Mouse (Mus musculus): Measurements from ENCODE around the gene Ifitm7. TPM values are rescaled to one million over a fixed set of nuclear protein-coding genes. Genes with fewer than 3 reads are reported as not detected.
"Not testable (repeated sequence)": the region's sequence is repeated elsewhere in the genome, so short reads cannot be mapped to it uniquely, and the experiment has no call there.

Gene Ifitm7
- polyA plus RNA-seq, 1 experiment, result 1.6 TPM

DNA sequence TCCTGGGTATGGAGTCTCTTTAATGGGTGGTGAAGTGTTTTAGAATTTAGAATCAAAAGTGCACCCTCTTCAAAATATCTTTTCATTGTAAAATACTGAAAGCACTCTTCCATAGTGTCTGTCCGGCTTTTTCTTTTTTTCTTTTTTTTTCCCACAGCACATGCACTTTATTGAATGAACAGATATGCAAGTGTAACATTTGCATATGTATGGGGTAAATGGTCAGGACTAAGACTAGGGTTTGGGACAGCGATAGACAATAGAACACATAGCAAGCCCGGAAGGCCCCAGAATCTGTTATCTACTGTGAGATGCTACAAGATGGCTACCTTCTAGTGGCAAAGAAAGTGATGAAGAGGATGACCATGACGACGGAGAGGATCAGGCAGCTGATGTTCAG, 3.5 kb downstream of the Ifitm7 start:
- DNase-seq (ENCODE audit: extremely low spot score in 1 of 2, low spot score in 1 of 2), result no peak

DNA sequence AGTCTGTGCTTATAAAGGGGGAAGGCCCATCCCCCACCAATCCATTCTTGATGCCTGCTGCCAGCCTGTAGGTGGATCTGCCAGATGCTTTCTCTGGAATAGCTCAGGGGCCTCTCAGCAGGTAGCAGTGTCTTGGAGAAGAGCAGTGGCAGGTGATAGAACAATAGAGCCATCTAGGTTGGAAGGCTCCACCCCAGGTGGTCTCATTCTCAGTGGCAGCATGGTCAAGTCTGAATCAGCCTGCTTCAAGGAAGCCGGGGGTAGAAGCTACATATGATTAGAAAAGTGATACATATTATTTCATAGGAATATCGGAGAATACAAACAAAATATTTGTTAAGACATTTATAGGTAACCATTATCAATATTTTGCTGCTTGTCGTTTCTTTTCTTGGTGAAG, 5.0 kb downstream of the Ifitm7 start:
- DNase-seq (ENCODE audit: extremely low spot score in 1 of 2, low spot score in 1 of 2), result not testable (repeated sequence)

DNA sequence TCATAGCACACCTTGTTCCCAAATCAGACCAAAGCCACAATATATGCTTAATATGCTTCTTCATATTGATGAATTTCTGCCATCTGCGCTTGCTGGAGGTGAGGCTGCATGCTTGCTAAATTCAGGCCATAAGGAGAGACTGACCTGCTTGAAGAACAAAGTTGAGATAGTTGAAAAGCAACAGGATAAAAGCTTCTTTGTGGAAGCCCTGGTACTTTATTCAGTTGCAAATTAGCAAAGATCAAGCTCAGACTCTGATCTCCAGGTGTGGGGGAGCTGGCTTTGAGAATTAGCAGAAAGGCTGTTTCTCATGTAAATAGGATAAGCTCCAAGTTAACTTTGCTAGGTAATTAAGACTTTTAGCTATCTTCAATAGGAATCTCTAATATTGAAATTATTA, 9.7 kb downstream of the Ifitm7 start:
- DNase-seq (ENCODE audit: extremely low spot score in 1 of 2, low spot score in 1 of 2), result not testable (repeated sequence)

DNA sequence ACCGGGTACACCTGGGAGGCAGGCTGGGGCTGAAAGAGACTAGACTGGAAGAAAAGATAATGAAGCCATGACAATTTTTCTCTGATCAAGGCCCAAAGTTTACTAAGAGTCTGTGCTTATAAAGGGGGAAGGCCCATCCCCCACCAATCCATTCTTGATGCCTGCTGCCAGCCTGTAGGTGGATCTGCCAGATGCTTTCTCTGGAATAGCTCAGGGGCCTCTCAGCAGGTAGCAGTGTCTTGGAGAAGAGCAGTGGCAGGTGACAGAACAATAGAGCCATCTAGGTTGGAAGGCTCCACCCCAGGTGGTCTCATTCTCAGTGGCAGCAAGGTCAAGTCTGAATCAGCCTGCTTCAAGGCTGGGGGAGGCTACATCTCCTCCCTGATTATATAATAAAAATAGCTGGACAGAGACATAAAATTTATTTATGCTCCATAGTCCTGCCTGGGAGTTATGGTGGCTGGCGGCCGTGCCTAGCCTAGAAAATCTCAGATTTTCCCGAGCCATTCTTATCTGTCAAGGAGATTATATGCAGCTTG, 10.3 kb downstream of the Ifitm7 start:
- not testable (repeated sequence) for DNase-seq (ENCODE audit: extremely low spot score in 1 of 2, low spot score in 1 of 2)

DNA sequence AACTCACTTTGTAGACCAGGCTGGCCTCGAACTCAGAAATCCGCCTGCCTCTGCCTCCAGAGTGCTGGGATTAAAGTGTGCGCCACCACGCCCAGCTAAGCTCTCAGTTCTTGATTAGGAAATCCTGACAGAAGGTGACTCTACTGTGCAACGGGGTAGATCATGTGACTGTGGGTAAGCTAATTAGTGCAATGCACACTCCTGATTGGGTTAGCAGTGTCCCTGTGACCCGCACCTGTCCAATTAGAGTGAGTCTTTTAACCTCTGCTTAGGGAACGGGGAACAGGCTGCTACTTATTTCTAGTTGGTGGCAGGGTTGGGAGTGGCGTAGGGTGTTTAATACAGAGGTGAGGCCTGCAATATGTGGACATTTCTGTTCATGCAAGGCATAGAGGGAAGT, 14.6 kb downstream of the Ifitm7 start:
- DNase-seq (ENCODE audit: extremely low spot score in 1 of 2, low spot score in 1 of 2), result no peak

DNA sequence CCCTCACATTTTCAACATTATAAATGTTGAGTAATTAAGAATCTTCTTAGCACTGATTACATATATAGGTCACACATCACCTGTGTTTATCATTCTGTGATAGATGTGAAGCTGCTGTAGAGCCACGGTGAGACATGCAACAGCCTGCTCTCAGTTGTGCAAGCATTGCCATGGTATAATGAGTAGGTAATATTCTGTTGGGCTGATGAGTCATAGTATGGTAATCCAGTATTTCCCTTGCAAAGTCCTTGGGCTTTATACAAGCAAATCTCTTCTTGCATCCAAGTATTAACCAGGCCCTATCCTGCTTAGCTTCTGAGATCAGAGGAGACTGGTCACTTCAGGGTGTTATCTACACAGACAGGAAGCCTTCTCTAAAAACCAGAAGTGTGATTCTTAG, 17.6 kb downstream of the Ifitm7 start:
- DNase-seq (ENCODE audit: extremely low spot score in 1 of 2, low spot score in 1 of 2), result no peak

DNA sequence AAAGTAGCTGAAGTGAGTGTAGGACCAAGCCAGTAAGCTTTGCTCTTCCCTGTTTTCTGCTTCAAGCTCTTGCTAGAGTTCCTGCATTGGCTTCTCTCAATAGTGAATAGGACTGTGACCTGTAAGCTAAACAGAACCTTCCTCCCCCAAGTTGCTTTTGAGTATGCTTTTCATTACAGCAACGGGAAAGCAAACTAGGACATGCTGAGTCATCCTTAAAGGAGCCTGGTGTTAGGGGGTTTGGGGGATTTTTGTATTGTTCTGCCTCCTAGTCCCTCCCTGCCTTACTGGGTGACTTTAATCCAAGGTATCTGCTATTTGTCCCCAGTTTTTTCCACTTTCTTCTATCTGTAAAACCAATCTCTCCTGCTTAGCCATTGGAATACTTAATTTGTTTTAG, 24.6 kb downstream of the Ifitm7 start:
- DNase-seq (ENCODE audit: extremely low spot score in 1 of 2, low spot score in 1 of 2), result no peak

DNA sequence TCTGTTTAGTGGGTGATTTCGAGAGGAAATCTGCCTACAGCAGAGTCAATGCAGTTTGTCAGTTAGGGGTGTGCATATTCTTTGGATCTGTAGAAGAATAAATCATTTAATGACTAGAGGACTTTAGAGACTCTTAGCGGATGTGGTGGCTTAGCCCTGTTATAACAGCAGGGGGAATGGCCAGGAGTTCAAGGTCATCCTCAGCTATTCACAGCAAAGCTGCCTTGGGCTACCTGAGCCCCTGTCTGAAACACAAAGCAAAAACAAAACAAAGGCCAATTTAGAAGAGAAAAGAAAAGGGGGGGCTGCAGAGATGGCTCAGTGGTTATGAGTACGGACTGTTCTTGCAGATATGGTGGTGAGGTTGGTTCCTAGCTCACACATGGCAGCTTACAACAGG, 35.4 kb downstream of the Ifitm7 start:
- DNase-seq (ENCODE audit: extremely low spot score in 1 of 2, low spot score in 1 of 2), result no peak

DNA sequence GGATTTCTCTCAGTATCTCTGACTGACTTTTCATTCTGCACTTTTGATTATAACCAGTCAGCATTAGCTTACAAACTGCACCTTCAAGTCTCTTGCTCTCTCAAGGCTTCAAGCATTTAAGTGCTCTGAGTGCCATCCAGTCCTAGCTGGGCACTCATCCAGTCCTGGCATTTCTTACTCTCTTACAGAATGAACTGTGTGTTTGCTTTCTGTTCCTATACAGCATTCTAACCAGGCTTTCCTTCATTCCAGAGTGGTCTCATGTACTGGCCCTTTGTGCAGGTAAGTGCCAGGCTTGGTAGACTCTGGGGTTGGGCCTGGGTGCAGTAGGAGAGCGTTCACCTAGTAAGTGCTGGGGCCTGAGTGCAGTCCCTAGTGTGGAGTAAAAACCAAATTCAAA, 40.4 kb downstream of the Ifitm7 start:
- no peak for DNase-seq (ENCODE audit: extremely low spot score in 1 of 2, low spot score in 1 of 2)

DNA sequence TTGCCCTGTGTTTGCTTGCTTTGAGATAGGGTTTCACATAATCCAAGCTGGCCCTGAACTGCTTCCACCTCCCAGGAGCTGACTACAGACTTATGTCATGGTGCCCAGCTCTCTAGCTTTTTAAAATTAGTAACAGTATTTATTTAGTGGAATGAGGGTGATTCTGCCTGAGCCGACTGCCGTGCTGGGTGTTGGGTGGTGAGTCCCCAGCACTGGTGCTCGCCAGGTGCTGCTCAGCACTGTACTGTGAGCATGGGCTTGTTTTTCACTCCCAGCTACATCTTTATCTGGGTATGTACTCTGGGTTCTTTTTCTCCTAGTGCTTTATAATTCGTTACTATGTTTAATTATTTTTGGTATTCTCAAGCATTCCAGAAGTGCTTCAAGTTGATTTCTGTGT, 41.5 kb downstream of the Ifitm7 start:
- DNase-seq (ENCODE audit: extremely low spot score in 1 of 2, low spot score in 1 of 2), result no peak

DNA sequence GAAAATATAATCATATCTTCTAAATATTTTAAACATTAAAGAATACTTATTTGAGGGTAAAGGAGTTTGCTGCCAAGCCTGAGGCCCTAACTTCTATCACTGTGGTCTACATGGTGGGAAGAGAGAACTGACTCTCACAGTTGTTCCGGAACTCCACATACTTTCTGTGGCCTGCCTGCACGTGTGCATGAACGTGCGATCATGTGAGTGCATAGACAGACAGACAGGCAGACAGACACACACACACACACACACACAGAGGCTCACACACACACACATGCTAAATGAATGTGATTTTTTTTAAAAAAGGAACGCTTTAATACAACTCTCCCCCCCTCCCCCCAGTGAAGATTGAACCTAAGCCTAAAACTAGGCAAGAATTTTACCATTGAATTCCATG, 41.9 kb downstream of the Ifitm7 start:
- DNase-seq (ENCODE audit: extremely low spot score in 1 of 2, low spot score in 1 of 2), result no peak

DNA sequence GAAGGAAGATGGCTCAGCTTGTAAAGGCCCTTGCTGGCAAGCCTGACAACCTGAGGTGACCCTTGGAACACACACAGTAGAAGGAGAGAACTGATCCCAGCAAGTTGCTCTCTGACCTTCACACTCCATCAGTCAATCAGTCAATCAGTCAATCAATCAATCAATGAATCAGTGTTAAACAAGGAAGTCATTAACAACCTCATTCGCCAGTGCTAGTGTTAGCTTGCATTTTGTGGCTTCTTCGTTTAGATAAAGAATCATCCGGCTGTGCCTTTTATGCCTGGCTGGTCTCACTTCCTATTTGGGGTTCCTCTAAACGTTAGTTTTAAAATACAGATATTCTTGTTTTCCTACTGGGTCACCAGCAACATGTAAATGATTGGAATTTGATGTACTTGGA, 42.5 kb downstream of the Ifitm7 start:
- no peak for DNase-seq (ENCODE audit: extremely low spot score in 1 of 2, low spot score in 1 of 2)

DNA sequence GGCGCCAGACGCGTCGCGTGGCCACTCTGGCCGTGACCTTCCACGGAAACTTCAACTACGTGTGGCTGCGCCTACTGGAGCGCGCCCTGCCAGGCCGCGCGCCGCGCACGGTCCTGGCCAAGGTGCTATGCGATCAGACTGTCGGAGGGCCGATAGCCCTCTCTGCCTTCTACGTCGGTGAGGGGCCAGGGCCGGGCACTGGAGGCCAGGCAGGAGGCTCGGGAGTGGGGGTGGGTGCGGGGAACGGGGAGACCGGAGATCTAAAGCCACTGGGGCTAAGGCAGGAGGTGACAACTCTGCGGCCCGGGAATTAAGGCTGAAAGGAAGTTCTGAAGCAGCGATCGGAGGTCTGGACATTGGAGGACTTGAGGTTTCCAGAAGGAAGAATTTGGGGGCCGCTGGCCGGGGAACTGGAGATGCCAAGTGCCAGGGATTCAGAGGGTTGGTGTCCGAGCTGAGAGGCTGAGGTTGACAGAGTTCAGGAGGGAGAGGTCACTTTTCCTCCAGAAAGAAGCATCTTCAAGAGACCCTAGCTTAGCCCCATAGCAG, 45.8 kb downstream of the Ifitm7 start:
- DNase-seq (ENCODE audit: extremely low spot score in 1 of 2, low spot score in 1 of 2), result no peak

DNA sequence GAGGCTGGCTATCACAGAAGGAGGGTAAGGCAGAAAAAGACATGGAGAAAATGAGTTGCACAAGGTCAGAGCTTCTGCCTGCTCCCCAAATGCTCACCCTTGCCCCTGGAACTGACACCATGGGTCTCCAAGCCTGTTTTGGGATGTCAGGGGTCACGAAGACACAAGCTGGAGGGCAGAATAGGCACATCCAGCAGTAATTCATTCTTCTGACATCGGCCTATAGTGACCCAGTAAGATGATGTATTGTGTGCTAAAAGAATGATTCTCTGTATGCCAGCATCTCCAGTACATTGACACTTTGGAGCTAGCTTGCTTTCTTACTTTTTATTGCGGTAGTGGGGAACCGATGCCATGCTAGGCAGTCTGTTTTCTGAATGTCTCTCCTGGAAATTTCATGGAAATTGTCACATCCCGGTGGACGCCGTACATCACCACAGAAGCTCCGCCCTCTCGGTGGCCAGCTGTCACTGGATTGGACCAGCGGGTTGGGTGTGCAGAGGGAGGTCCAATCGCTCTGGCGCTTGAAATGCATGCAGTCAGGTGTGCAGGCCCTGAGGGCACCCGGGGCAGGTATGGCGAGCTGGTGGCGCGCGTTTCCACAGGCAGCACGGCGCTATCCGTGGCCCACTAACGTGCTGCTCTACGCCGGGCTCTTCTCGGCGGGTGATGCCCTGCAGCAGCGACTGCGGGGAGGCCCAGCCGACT, 46.4 kb downstream of the Ifitm7 start:
- peak; percentile 81 to 88 for DNase-seq (ENCODE audit: extremely low spot score in 1 of 2, low spot score in 1 of 2)

Other genes with a start within 250 kb of the Ifitm7 start
- 31.8 and 33.0 TPM in 2 replicates for gene Rrn3, start 206.2 kb downstream of the Ifitm7 start, polyA plus RNA-seq (2012; rRNA removed)
- 97.1 and 115 TPM in 2 replicates for gene Ntan1, start 168.0 kb downstream of the Ifitm7 start, polyA plus RNA-seq (2012; rRNA removed)
- gene Pdxdc1, start 83.8 kb downstream of the Ifitm7 start, polyA plus RNA-seq (2012; rRNA removed), result 71.9 and 72.0 TPM in 2 replicates
- 45.7 TPM in 2 replicates for gene Mpv17l, start 83.7 kb downstream of the Ifitm7 start, polyA plus RNA-seq (2012; rRNA removed)
- 200 and 209 TPM in 2 replicates for gene 2900011O08Rik, start 284 bp downstream of the Ifitm7 start, polyA plus RNA-seq (2012; rRNA removed)
- 27.1 and 27.3 TPM in 2 replicates for gene Nde1, start 176.4 kb upstream of the Ifitm7 start, polyA plus RNA-seq (2012; rRNA removed)
- 39.0 and 40.5 TPM in 2 replicates for gene Marf1, start 176.5 kb upstream of the Ifitm7 start, polyA plus RNA-seq (2012; rRNA removed)

All from frontal cortex, adult 2 months (tissue).